Mouse (Mus musculus) forebrain, postnatal 0 days (tissue): Measurements from ENCODE around the gene Kcnb1. TPM values are rescaled to one million over a fixed set of nuclear protein-coding genes. Genes with fewer than 3 reads are reported as not detected.

Source experiments
- ATAC-seq: fragments of 200-750 bp; cut with Nextera tagmentation; 2 replicates; pipeline ENCODE4 v1.8.0; 2017; ENCODE audit warnings: mild to moderate bottlenecking, moderate library complexity
- DNase-seq: peaks from one replicate; pipeline ENCODE4 v3.0.0-alpha.2; 2015
- H3K27ac ChIP-seq: fragments of 300-500 bp; sonication (generic); 2 replicates; pipeline ENCODE4 v1.5.1; 2014; ENCODE audit warnings: low read depth, mild to moderate bottlenecking, antibody characterized with exemption, low read length, moderate library complexity, mixed read lengths
- H3K27me3 ChIP-seq: fragments of 300-500 bp; sonication (generic); 2 replicates; pipeline ENCODE4 v1.6.1; 2014; ENCODE audit warnings: mild to moderate bottlenecking, low read length, mixed read lengths; ENCODE audit not compliant: insufficient read depth
- H3K36me3 ChIP-seq: fragments of 300-500 bp; sonication (generic); 2 replicates; pipeline ENCODE4 v1.6.1; 2014; ENCODE audit warnings: mild to moderate bottlenecking, moderate library complexity; ENCODE audit not compliant: insufficient read depth
- H3K4me1 ChIP-seq: fragments of 300-500 bp; sonication (generic); 2 replicates; pipeline ENCODE4 v1.6.1; 2014; ENCODE audit warnings: antibody characterized with exemption; ENCODE audit not compliant: insufficient read depth
- H3K4me2 ChIP-seq: fragments of 300-500 bp; sonication (generic); 2 replicates; pipeline ENCODE4 v1.6.1; 2014; ENCODE audit warnings: low read depth, mild to moderate bottlenecking, moderate library complexity
- H3K4me3 ChIP-seq: fragments of 300-500 bp; sonication (generic); 2 replicates; pipeline ENCODE4 v1.5.1; 2014; ENCODE audit warnings: low read depth, low read length, mixed read lengths
- H3K9ac ChIP-seq: fragments of 300-500 bp; sonication (generic); 2 replicates; pipeline ENCODE4 v1.6.1; 2014; ENCODE audit warnings: mild to moderate bottlenecking
- H3K9me3 ChIP-seq: fragments of 300-500 bp; sonication (generic); 2 replicates; pipeline ENCODE4 v1.6.1; 2016; ENCODE audit warnings: low read length
- CTCF ChIP-seq: sonication (generic); IDR thresholded peaks from 2 replicates; pipeline ENCODE4 v1.5.1; 2016; ENCODE audit warnings: antibody characterized with exemption, control low read depth, low read depth
- WGBS: fragments of 180-500 bp; shearing (Covaris S2); extraction: QIAGEN DNeasy Blood & Tissue Kit; methylation state at CpG from one replicate; pipeline ENCODE4 v1.1.7; 2014; 5-methylcytosine and 5-hydroxymethylcytosine counted together
- polyA plus RNA-seq: library from polyadenylated mRNA; unstranded; fragments of >200 nt; fragmentation: Nextera tagmentation; extraction: Ambion mirVana; gene quantifications from 2 replicates; pipeline ENCODE4 v1.2.1, GENCODE M21; 2015
- total RNA-seq: library from RNA; depleted of rRNA; stranded (reverse); fragments of >200 nt; gene quantifications from 2 replicates; pipeline ENCODE4 v1.2.3, GENCODE M21; 2014

The Kcnb1 gene
- total and polyA plus RNA-seq, 2 experiments from 2014 or later, result 4.1 to 21.8 TPM

GRCm38 (mm10) chr2:167219154-167219775 is 29.3 kb upstream of the Kcnb1 start:
- TF ChIP-seq CTCF, result peak; percentile 98
- no peak overlapping the region for H3K9ac ChIP-seq
- no peaks in the 10 kb centered on the region for H3K36me3 ChIP-seq
- H3K27ac ChIP-seq, result no peak overlapping the region
- ATAC-seq, result peak; percentile 95
- DNase-seq, result peak; percentile 94
- no peaks in the 10 kb centered on the region for H3K27me3 ChIP-seq
- no peaks in the 10 kb centered on the region for H3K4me1 ChIP-seq
- H3K9me3 ChIP-seq, result no peaks in the 10 kb centered on the region
- 42% methylated on average over 8 of the region's 8 CpGs for WGBS
- H3K4me2 ChIP-seq, result peak overlapping the region; percentile 29; the same call in 1 of the 2 replicates
- no peak overlapping the region for H3K4me3 ChIP-seq

GRCm38 (mm10) chr2:167213666-167214065 is 23.7 kb upstream of the Kcnb1 start:
- H3K27me3 ChIP-seq, result no peaks in the 10 kb centered on the region
- no peak for DNase-seq
- H3K9me3 ChIP-seq, result no peaks in the 10 kb centered on the region
- H3K36me3 ChIP-seq, result no peaks in the 10 kb centered on the region
- ATAC-seq, result no peak
- H3K4me1 ChIP-seq, result no peaks in the 10 kb centered on the region
- no peak overlapping the region for H3K4me3 ChIP-seq
- H3K4me2 ChIP-seq, result no peak overlapping the region
- H3K9ac ChIP-seq, result no peak overlapping the region
- WGBS, result 92% methylated on average over 12 of the region's 12 CpGs
- TF ChIP-seq CTCF, result no peak
- H3K27ac ChIP-seq, result no peak overlapping the region

- Histone ChIP-seq H3K4me1 (no peaks in the 10 kb centered on the region), H3K9ac (no peak overlapping the region), H3K27me3 (no peaks in the 10 kb centered on the region), H3K36me3 (no peaks in the 10 kb centered on the region), H3K9me3 (no peaks in the 10 kb centered on the region), H3K4me3 (no peak overlapping the region), H3K4me2 (no peak overlapping the region), H3K27ac (no peak overlapping the region)
- 92% methylated on average over 3 of the region's 3 CpGs for WGBS
- TF ChIP-seq CTCF, result peak; percentile 45
- ATAC-seq (no peak), DNase-seq (no peak)
These were observed 23.1 kb upstream of the Kcnb1 start for GRCm38 (mm10) chr2:167213076-167213475.

GRCm38 (mm10) chr2:167212551-167212950 is 22.6 kb upstream of the Kcnb1 start:
- H3K4me3 ChIP-seq, result no peak overlapping the region
- H3K4me2 ChIP-seq, result no peak overlapping the region
- 94% methylated on average over 6 of the region's 6 CpGs for WGBS
- H3K4me1 ChIP-seq, result no peaks in the 10 kb centered on the region
- ATAC-seq, result no peak
- no peaks in the 10 kb centered on the region for H3K9me3 ChIP-seq
- TF ChIP-seq CTCF, result no peak
- no peak overlapping the region for H3K9ac ChIP-seq
- H3K27ac ChIP-seq, result no peak overlapping the region
- no peaks in the 10 kb centered on the region for H3K36me3 ChIP-seq
- DNase-seq, result no peak
- H3K27me3 ChIP-seq, result no peaks in the 10 kb centered on the region

- ATAC-seq (no peak), DNase-seq (no peak)
- no peaks in the 10 kb centered on the region for H3K27me3 ChIP-seq
- H3K9me3 ChIP-seq, result no peaks in the 10 kb centered on the region
- H3K9ac ChIP-seq, result no peak overlapping the region
- H3K4me1 ChIP-seq, result no peaks in the 10 kb centered on the region
- H3K4me3 ChIP-seq, result no peak overlapping the region
- no peaks in the 10 kb centered on the region for H3K36me3 ChIP-seq
- TF ChIP-seq CTCF, result no peak
- no peak overlapping the region for H3K4me2 ChIP-seq
- WGBS, result 93% methylated on average over 3 of the region's 3 CpGs
- H3K27ac ChIP-seq, result no peak overlapping the region
These were observed 22.1 kb upstream of the Kcnb1 start for GRCm38 (mm10) chr2:167212089-167212488.

GRCm38 (mm10) chr2:167209900-167210299 is 19.9 kb upstream of the Kcnb1 start:
- no peak for TF ChIP-seq CTCF
- no peaks in the 10 kb centered on the region for H3K36me3 ChIP-seq
- H3K27ac ChIP-seq, result no peak overlapping the region
- H3K4me1 ChIP-seq, result no peaks in the 10 kb centered on the region
- H3K4me3 ChIP-seq, result no peak overlapping the region
- no peak overlapping the region for H3K4me2 ChIP-seq
- DNase-seq, result no peak
- H3K9me3 ChIP-seq, result no peaks in the 10 kb centered on the region
- 72% methylated on average over 9 of the region's 9 CpGs for WGBS
- H3K9ac ChIP-seq, result no peak overlapping the region
- H3K27me3 ChIP-seq, result no peaks in the 10 kb centered on the region
- ATAC-seq, result no peak

GRCm38 (mm10) chr2:167208984-167209383 is 19.0 kb upstream of the Kcnb1 start:
- no peaks in the 10 kb centered on the region for H3K27me3 ChIP-seq
- no peaks in the 10 kb centered on the region for H3K4me1 ChIP-seq
- H3K4me2 ChIP-seq, result no peak overlapping the region
- ATAC-seq (no peak), DNase-seq (no peak)
- H3K9ac ChIP-seq, result no peak overlapping the region
- no peak for TF ChIP-seq CTCF
- no peak overlapping the region for H3K4me3 ChIP-seq
- no peaks in the 10 kb centered on the region for H3K36me3 ChIP-seq
- no peak overlapping the region for H3K27ac ChIP-seq
- H3K9me3 ChIP-seq, result no peaks in the 10 kb centered on the region
- WGBS, result 74% methylated on average over 3 of the region's 3 CpGs
